Mouse (Mus musculus): ENCODE data around the gene Dnajb4.
"Not testable (repeated sequence)": the region's sequence is repeated elsewhere in the genome, so short reads cannot be mapped to it uniquely, and the experiment has no call there.

Dnajb4 gene

GRCm38 (mm10) chr3:152139308-152139707, 70.8 kb downstream of the Dnajb4 start:
- not testable (repeated sequence) for DNase-seq

- DNase-seq: not testable (repeated sequence)
Measured at GRCm38 (mm10) chr3:152136106-152136505, 74.0 kb downstream of the Dnajb4 start.

GRCm38 (mm10) chr3:152133621-152134020, 76.5 kb downstream of the Dnajb4 start:
- DNase-seq: no peak

GRCm38 (mm10) chr3:152130963-152131362, 79.1 kb downstream of the Dnajb4 start:
- DNase-seq: no peak

- DNase-seq: not testable (repeated sequence)
Measured at GRCm38 (mm10) chr3:152129426-152129825, 80.7 kb downstream of the Dnajb4 start.

- DNase-seq: no peak
Measured at GRCm38 (mm10) chr3:152128631-152129030, 81.5 kb downstream of the Dnajb4 start.
